Mouse (Mus musculus) G1E (cell line): ENCODE measurements around the gene Nt5c.

Source experiments
- CTCF ChIP-seq: IDR thresholded peaks from 2 replicates; pipeline ENCODE4 v1.5.1; 2012; ENCODE audit warnings: low read depth, low read length, inconsistent platforms, mixed read lengths
- GATA1 ChIP-seq: IDR thresholded peaks from 2 replicates; pipeline ENCODE4 v1.6.1; 2012; ENCODE audit warnings: borderline replicate concordance, low read length, inconsistent platforms, mixed read lengths
- GATA2 ChIP-seq: IDR thresholded peaks from 2 replicates; pipeline ENCODE4 v1.6.1; 2012; ENCODE audit warnings: low read depth, low read length, inconsistent platforms, borderline replicate concordance

GRCm38 (mm10) chr11:115506586-115506985 lies 14.9 kb upstream of the Nt5c start:
- TF ChIP-seq CTCF (no peak), GATA2 (no peak), GATA1 (no peak)
